Mouse (Mus musculus) olfactory bulb, adult 2 months (tissue): ENCODE results near the gene Orm3.

ENCODE experiments used
- CTCF ChIP-seq: fragments of 200-500 bp; IDR thresholded peaks from 2 replicates; pipeline ENCODE4 v1.5.1; 2012; ENCODE audit warnings: low read depth, mild to moderate bottlenecking, low read length, moderate library complexity; ENCODE audit not compliant: insufficient read depth
- POLR2A ChIP-seq: fragments of 200-500 bp; IDR thresholded peaks from 2 replicates; pipeline ENCODE4 v1.6.1; 2012; ENCODE audit warnings: mild to moderate bottlenecking, low read depth, low read length, moderate library complexity; ENCODE audit not compliant: insufficient read depth

DNA sequence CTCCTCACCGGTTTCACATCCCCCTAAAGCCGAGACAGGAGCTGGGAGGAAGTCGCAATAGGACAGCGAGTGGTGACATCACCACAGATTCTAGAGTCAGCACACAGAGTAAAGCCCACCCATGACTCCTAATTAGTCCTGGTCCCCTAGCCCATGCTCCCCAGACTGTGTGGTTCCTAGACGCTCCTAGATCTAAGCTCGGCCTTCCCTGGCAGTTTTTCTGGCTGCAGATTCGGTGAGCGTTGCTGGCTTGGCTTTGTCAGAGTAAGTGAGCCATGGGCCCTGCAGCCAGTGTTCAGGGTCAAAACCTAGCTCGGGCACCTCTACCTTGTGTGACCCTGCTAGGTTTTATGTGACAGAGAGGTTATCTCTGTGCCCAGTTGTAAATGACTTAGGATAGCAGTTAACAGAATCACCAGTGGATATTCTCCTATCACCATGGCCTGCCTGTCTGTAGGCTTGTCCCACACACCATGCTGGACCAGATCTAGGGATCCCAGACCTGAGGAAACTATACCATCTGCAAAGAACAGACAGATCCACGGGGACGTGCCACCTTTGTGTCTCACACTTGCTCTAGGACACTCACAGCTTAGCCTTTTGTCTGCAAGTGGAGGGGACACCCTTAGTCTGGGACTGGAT, 34.0 kb downstream of the Orm3 start:
- TF ChIP-seq CTCF (no peak), POLR2A (no peak)
